Mouse (Mus musculus) hindbrain, embryonic 14.5 days (tissue): Measurements from ENCODE around the gene Olfr1338. TPM values are rescaled to one million over a fixed set of nuclear protein-coding genes. Genes with fewer than 3 reads are reported as not detected.
"Not testable (repeated sequence)": the region's sequence is repeated elsewhere in the genome, so short reads cannot be mapped to it uniquely, and the experiment has no call there.

Experiments
- ATAC-seq: fragments of 200-750 bp; cut with Nextera tagmentation; 2 replicates; pipeline ENCODE4 v1.8.0; 2017; ENCODE audit warnings: moderate number of reproducible peaks, mild to moderate bottlenecking, moderate TSS enrichment, moderate library complexity; ENCODE audit not compliant: low FRiP score
- DNase-seq: peaks from one replicate; pipeline ENCODE4 v3.0.0-alpha.2; 2015; ENCODE audit warnings: low spot score
- H3K27ac ChIP-seq: fragments of 300-500 bp; sonication (generic); 2 replicates; pipeline ENCODE4 v1.5.1; 2014; ENCODE audit warnings: mild to moderate bottlenecking, moderate library complexity
- H3K27me3 ChIP-seq: fragments of 300-500 bp; sonication (generic); 2 replicates; pipeline ENCODE4 v1.6.1; 2014; ENCODE audit warnings: mild to moderate bottlenecking, low read length, mixed read lengths; ENCODE audit not compliant: control insufficient read depth, insufficient read depth
- H3K36me3 ChIP-seq: fragments of 300-500 bp; sonication (generic); replicated peaks from 2 replicates; pipeline ENCODE4 v1.6.1; 2014; ENCODE audit not compliant: control insufficient read depth, insufficient read depth
- H3K4me1 ChIP-seq: fragments of 300-500 bp; sonication (generic); replicated peaks from 2 replicates; pipeline ENCODE4 v1.6.1; 2014; ENCODE audit warnings: antibody characterized with exemption, low read length, mixed read lengths; ENCODE audit not compliant: control insufficient read depth, insufficient read depth
- H3K4me2 ChIP-seq: fragments of 300-500 bp; sonication (generic); replicated peaks from 2 replicates; pipeline ENCODE4 v1.6.1; 2014; ENCODE audit warnings: mild to moderate bottlenecking, moderate library complexity
- H3K4me3 ChIP-seq: fragments of 300-500 bp; sonication (generic); replicated peaks from 2 replicates; pipeline ENCODE4 v1.5.1; 2014; ENCODE audit warnings: mild to moderate bottlenecking, low read length
- H3K9ac ChIP-seq: fragments of 300-500 bp; sonication (generic); 2 replicates; pipeline ENCODE4 v1.6.1; 2014
- H3K9me3 ChIP-seq: fragments of 300-500 bp; sonication (generic); 2 replicates; pipeline ENCODE4 v1.6.1; 2016; ENCODE audit warnings: low read length; ENCODE audit not compliant: control insufficient read depth
- WGBS: fragments of 180-500 bp; shearing (Covaris S2); extraction: QIAGEN DNeasy Blood & Tissue Kit; methylation state at CpG from one replicate; pipeline ENCODE4 v1.1.7; 2014; 5-methylcytosine and 5-hydroxymethylcytosine counted together
- polyA plus RNA-seq: library from polyadenylated mRNA; unstranded; fragments of >200 nt; fragmentation: Nextera tagmentation; extraction: Ambion mirVana; gene quantifications from 2 replicates; pipeline ENCODE4 v1.2.1, GENCODE M21; 2014

Olfr1338 gene
- polyA plus RNA-seq = not detected in 2 replicates

GRCm38 (mm10) chr4:118758637-118759036, at the start of gene Olfr1338:
Olfr1338 (minus strand) TSS chr4:118758737.
- Histone ChIP-seq H3K27me3 (no peaks in the 10 kb centered on the region), H3K27ac (no peak within 1 kb of the TSS), H3K36me3 (no peaks in the 10 kb centered on the region), H3K4me3 (no peak within 1 kb of the TSS), H3K9ac (no peak within 1 kb of the TSS), H3K4me2 (no peak within 1 kb of the TSS), H3K4me1 (no peaks in the 10 kb centered on the region), H3K9me3 (no peaks in the 10 kb centered on the region)
- no peak for DNase-seq
- WGBS = 90% methylated on average over 1 of the region's 1 CpGs
- ATAC-seq = no peak

- not testable (repeated sequence) for H3K4me2 ChIP-seq, H3K27ac ChIP-seq, H3K36me3 ChIP-seq, H3K4me1 ChIP-seq, H3K4me3 ChIP-seq, H3K9ac ChIP-seq, H3K27me3 ChIP-seq, H3K9me3 ChIP-seq, ATAC-seq, DNase-seq
These were observed 34.3 kb upstream of the Olfr1338 start for GRCm38 (mm10) chr4:118792796-118793195.

GRCm38 (mm10) chr4:118782486-118782885, 23.9 kb upstream of the Olfr1338 start, which contains the start of gene Olfr1337:
Olfr1337 (minus strand) TSS chr4:118782586.
- Histone ChIP-seq H3K4me1 (no peaks in the 10 kb centered on the region), H3K4me2 (no peak within 1 kb of the TSS), H3K9me3 (no peaks in the 10 kb centered on the region), H3K36me3 (no peaks in the 10 kb centered on the region), H3K27ac (no peak within 1 kb of the TSS), H3K9ac (no peak within 1 kb of the TSS), H3K4me3 (no peak within 1 kb of the TSS), H3K27me3 (no peaks in the 10 kb centered on the region)
- WGBS = 89% methylated on average over 2 of the region's 2 CpGs
- ATAC-seq (no peak), DNase-seq (no peak)

- ATAC-seq = no peak
- Histone ChIP-seq H3K9ac (no peak overlapping the region), H3K4me2 (peak overlapping the region; percentile 31), H3K27me3 (peaks cover 21% of the 10 kb centered on the region), H3K9me3 (peaks cover 8% of the 10 kb centered on the region; the same call in 1 of the 2 replicates), H3K4me1 (no peaks in the 10 kb centered on the region), H3K36me3 (no peaks in the 10 kb centered on the region), H3K4me3 (no peak overlapping the region), H3K27ac (no peak overlapping the region)
- 5% methylated on average over 16 of the region's 16 CpGs for WGBS
- DNase-seq = no peak
These were observed 16.7 kb downstream of the Olfr1338 start for GRCm38 (mm10) chr4:118741881-118742280.

GRCm38 (mm10) chr4:118740988-118741698, 17.4 kb downstream of the Olfr1338 start:
- WGBS = 6% methylated on average over 11 of the region's 11 CpGs
- Histone ChIP-seq H3K4me1 (no peaks in the 10 kb centered on the region), H3K9ac (no peak overlapping the region), H3K27me3 (peaks cover 21% of the 10 kb centered on the region), H3K4me3 (no peak overlapping the region), H3K4me2 (peak overlapping the region; percentile 31; the same call in 1 of the 2 replicates), H3K9me3 (peaks cover 4% of the 10 kb centered on the region; the same call in 1 of the 2 replicates), H3K36me3 (no peaks in the 10 kb centered on the region), H3K27ac (no peak overlapping the region)
- no peak for DNase-seq
- ATAC-seq = no peak

GRCm38 (mm10) chr4:118739574-118739973, 19.0 kb downstream of the Olfr1338 start:
- H3K27me3 ChIP-seq = peaks cover 21% of the 10 kb centered on the region
- no peaks in the 10 kb centered on the region for H3K4me1 ChIP-seq
- no peak overlapping the region for H3K4me2 ChIP-seq
- no peaks in the 10 kb centered on the region for H3K9me3 ChIP-seq
- H3K27ac ChIP-seq = no peak overlapping the region
- H3K9ac ChIP-seq = no peak overlapping the region
- ATAC-seq (no peak), DNase-seq (no peak)
- H3K4me3 ChIP-seq = no peak overlapping the region
- WGBS = 57% methylated on average over 3 of the region's 3 CpGs
- no peaks in the 10 kb centered on the region for H3K36me3 ChIP-seq

- no peak for DNase-seq
- H3K27me3 ChIP-seq = no peaks in the 10 kb centered on the region
- H3K4me2 ChIP-seq = no peak within 1 kb of the TSS
- ATAC-seq = no peak
- no peak within 1 kb of the TSS for H3K27ac ChIP-seq
- no peaks in the 10 kb centered on the region for H3K9me3 ChIP-seq
- H3K4me1 ChIP-seq = no peaks in the 10 kb centered on the region
- H3K9ac ChIP-seq = no peak within 1 kb of the TSS
- 100% methylated on average over 1 of the region's 1 CpGs for WGBS
- no peaks in the 10 kb centered on the region for H3K36me3 ChIP-seq
- H3K4me3 ChIP-seq = no peak within 1 kb of the TSS
These were observed 26.7 kb downstream of the Olfr1338 start, which contains the start of gene Olfr1339 for GRCm38 (mm10) chr4:118731875-118732274. Olfr1339 (plus strand) TSS chr4:118732175.

GRCm38 (mm10) chr4:118721742-118722483, 36.6 kb downstream of the Olfr1338 start:
- DNase-seq = no peak
- no peaks in the 10 kb centered on the region for H3K9me3 ChIP-seq
- WGBS = 63% methylated on average over 10 of the region's 10 CpGs

GRCm38 (mm10) chr4:118719838-118720237, 38.7 kb downstream of the Olfr1338 start, which contains the start of gene Olfr1340:
Olfr1340 (plus strand) TSS chr4:118720138.
- Histone ChIP-seq H3K4me2 (no peak within 1 kb of the TSS), H3K9ac (no peak within 1 kb of the TSS), H3K9me3 (no peaks in the 10 kb centered on the region), H3K36me3 (no peaks in the 10 kb centered on the region), H3K27me3 (no peaks in the 10 kb centered on the region), H3K4me3 (no peak within 1 kb of the TSS), H3K4me1 (no peaks in the 10 kb centered on the region), H3K27ac (no peak within 1 kb of the TSS)
- DNase-seq = no peak
- ATAC-seq = no peak

More at GRCm38 (mm10) chr4:118721742-118722483, 36.6 kb downstream of the Olfr1338 start:
- H3K27ac ChIP-seq = no peak overlapping the region
- H3K9ac ChIP-seq = no peak overlapping the region
- H3K4me1 ChIP-seq = no peaks in the 10 kb centered on the region
- no peaks in the 10 kb centered on the region for H3K36me3 ChIP-seq
- H3K4me2 ChIP-seq = no peak overlapping the region
- H3K4me3 ChIP-seq = no peak overlapping the region
- no peaks in the 10 kb centered on the region for H3K27me3 ChIP-seq
- no peak for ATAC-seq
